Comparison of ENCODE assay signal across 9 mouse cellular contexts in the genomic region with DNA sequence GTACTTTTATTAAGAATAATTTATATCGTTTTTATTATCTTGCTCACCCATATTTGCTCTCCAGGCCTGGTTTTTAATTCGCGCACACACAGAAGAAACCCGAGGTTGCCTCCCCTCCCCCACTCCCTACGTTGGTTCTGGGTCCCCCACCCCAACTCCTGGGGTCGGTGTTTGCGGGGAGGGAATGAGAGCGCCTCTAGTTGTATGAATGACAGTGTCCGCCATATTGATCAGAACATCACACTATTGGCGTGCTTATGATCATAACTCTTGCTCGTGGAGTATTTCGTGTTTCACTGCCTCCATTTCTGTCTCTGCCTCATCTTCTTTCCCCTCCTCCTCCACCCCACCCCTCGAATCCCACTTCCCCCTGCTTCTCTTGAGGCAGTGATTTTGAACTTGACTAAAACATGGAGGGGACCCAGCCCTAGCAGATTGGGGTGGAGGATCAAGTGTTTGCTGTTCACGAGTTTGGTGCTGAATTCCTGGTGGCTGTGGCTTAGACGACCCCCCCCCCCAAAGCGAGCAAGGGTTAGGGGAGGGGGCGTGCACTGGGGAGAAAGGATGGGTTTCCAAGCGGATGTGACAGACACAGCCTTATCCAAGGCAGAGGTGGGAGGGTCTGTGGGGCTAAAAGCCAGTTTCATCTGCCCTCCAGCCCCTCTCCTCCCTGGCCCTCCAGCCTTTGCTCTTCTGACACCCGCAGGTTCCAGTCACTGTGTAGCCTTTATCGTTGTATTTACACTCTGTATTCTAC. TPM values are rescaled to one million over a fixed set of nuclear protein-coding genes. Genes with fewer than 3 reads are reported as not detected.
DNase-seq lines count a peak whose midpoint lies in the region; ATAC-seq and TF ChIP-seq lines count a peak whose summit lies in the region.
"Had no signal": no experiment of that assay in that cellular context is flagged by ENCODE, and none has a peak within 500 bp of the region (broad histone marks: within the 10 kb centered on the region; RNA-seq: fewer than 3 reads in every experiment).

No protein-coding gene starts in this region.

- peaks cover 12% of the 10 kb centered on the region for H3K4me1 ChIP-seq in cerebellum, adult 2 months (ENCODE audit: control insufficient read depth, insufficient read depth, low read length)
- peaks cover 35% of the 10 kb centered on the region for H3K4me1 ChIP-seq in forebrain, embryonic 16.5 days (replicated peaks; ENCODE audit: control insufficient read depth, insufficient read depth, low read length)
- peaks cover 40% of the 10 kb centered on the region for H3K4me1 ChIP-seq in midbrain, embryonic 15.5 days

- peak overlapping the region; percentile 95 for H3K9ac ChIP-seq in forebrain, embryonic 16.5 days (replicated peaks; ENCODE audit: low read depth, low read length)
- peak overlapping the region; percentile 89 for H3K9ac ChIP-seq in midbrain, embryonic 15.5 days
- H3K9ac ChIP-seq: liver, embryonic 14.5 days had no signal

- TF ChIP-seq POLR2A in cerebellum, adult 2 months (IDR thresholded peaks at IDR 0.05; ENCODE audit: borderline replicate concordance, insufficient read depth, low read length), result no peak

- peak overlapping the region; percentile 99 for H3K4me3 ChIP-seq in cerebellum, adult 2 months (replicated peaks; ENCODE audit: insufficient read depth, low read depth, low read length)
- peak overlapping the region; percentile 93 for H3K4me3 ChIP-seq in forebrain, embryonic 16.5 days (replicated peaks; ENCODE audit: low read length)
- H3K4me3 ChIP-seq in midbrain, embryonic 15.5 days, result peak overlapping the region; percentile 94

- WGBS in cerebellum, adult 2 months, result under 1% methylated on average over 20 of the region's 20 CpGs
- WGBS in forebrain, embryonic 16.5 days, result 2% methylated on average over 20 of the region's 20 CpGs
- WGBS in midbrain, embryonic 15.5 days, result 3% methylated on average over 20 of the region's 20 CpGs

- peak overlapping the region; percentile 89 for H3K4me2 ChIP-seq in forebrain, embryonic 16.5 days (ENCODE audit: low read length)
- peak overlapping the region; percentile 73 for H3K4me2 ChIP-seq in midbrain, embryonic 15.5 days

- DNase-seq in layer of hippocampus, postnatal 14 days (ENCODE audit: low spot score in 2 of 2), result peak; percentile 50 to 63
- DNase-seq in layer of hippocampus, adult 9-10 months (ENCODE audit: low spot score), result no peak
- peak; percentile 57 to 58 for DNase-seq in cerebellum, adult 2 months
- no peak for DNase-seq in adrenal gland, adult 2 months
- no peak for DNase-seq in testis, postnatal 14 days (ENCODE audit: low spot score)

- no peaks in the 10 kb centered on the region for H3K27me3 ChIP-seq in cerebellum, adult 2 months (ENCODE audit: control insufficient read depth, insufficient read depth, low read length)
- no peaks in the 10 kb centered on the region for H3K27me3 ChIP-seq in forebrain, embryonic 16.5 days (replicated peaks; ENCODE audit: control insufficient read depth, insufficient read depth, low read length)
- no peaks in the 10 kb centered on the region for H3K27me3 ChIP-seq in midbrain, embryonic 15.5 days (replicated peaks)

- no peaks in the 10 kb centered on the region for H3K9me3 ChIP-seq in forebrain, embryonic 16.5 days (ENCODE audit: control insufficient read depth, low read length)
- no peaks in the 10 kb centered on the region for H3K9me3 ChIP-seq in midbrain, embryonic 15.5 days

- no peak for TF ChIP-seq CTCF in cerebellum, adult 2 months (IDR thresholded peaks at IDR 0.05; ENCODE audit: borderline replicate concordance, insufficient read depth, low read depth, low read length)

- no peak for ATAC-seq in forebrain, embryonic 16.5 days
- ATAC-seq in midbrain, embryonic 15.5 days (replicated peaks), result 0 out of 2 replicates have a peak, but pooled peaks have one; percentile 9
- no peak for ATAC-seq in CD4-positive, CD25-positive, alpha-beta regulatory T cell, adult 4 months

- peak overlapping the region; percentile 31 for H3K27ac ChIP-seq in cerebellum, adult 2 months (ENCODE audit: insufficient read depth, low read length)
- H3K27ac ChIP-seq in forebrain, embryonic 16.5 days (ENCODE audit: low read length), result peak overlapping the region; percentile 98
- H3K27ac ChIP-seq in midbrain, embryonic 15.5 days, result peak overlapping the region; percentile 99
- H3K27ac ChIP-seq: liver, embryonic 14.5 days had no signal

- H3K36me3 ChIP-seq in forebrain, embryonic 16.5 days (ENCODE audit: control insufficient read depth, insufficient read depth), result no peaks in the 10 kb centered on the region
- no peaks in the 10 kb centered on the region for H3K36me3 ChIP-seq in midbrain, embryonic 15.5 days (replicated peaks)

RNA-seq across cellular contexts. Expression of a gene that starts 2.1 kb away (rescaled TPM):
- 100 to 1,000 TPM; 795 to 812 TPM for total RNA-seq in layer of hippocampus, postnatal 14 days (2021)
- polyA plus RNA-seq in cerebellum, adult 2 months (2012; rRNA removed), result 345 and 365 TPM in 2 replicates
- polyA plus RNA-seq in forebrain, embryonic 16.5 days (2015; fragmentation: Nextera tagmentation; extraction: Ambion mirVana), result 174 and 187 TPM in 2 replicates
- polyA plus RNA-seq in midbrain, embryonic 15.5 days (2015; fragmentation: Nextera tagmentation; extraction: Ambion mirVana), result 242 and 245 TPM in 2 replicates
- 10 to 100 TPM; 31.7 to 35.3 TPM for total RNA-seq in adrenal gland, adult 2 months (2021)
- 22.8 and 23.8 TPM in 2 replicates for polyA plus RNA-seq in adrenal gland, adult 2 months (2012; rRNA removed)
- under 1 TPM in 1 of 2 experiments, not detected in 1; 0.43 TPM for polyA plus RNA-seq in CD4-positive, CD25-positive, alpha-beta regulatory T cell, adult 4 months (2017; shearing (Covaris generic))

Comparison
In these comparisons a context has a peak if more than half of its experiments do, and no peak if none do; other contexts are left out.
1. DNase-seq: peak in layer of hippocampus, postnatal 14 days (2 of 2) and cerebellum, adult 2 months (2 of 2); none in layer of hippocampus, adult 9-10 months (single experiment), adrenal gland, adult 2 months (single experiment) and testis, postnatal 14 days (single experiment).
2. H3K27ac ChIP-seq: peak in every context shown above with its lines; median percentile 99 in midbrain, embryonic 15.5 days; 98 in forebrain, embryonic 16.5 days; 31 in cerebellum, adult 2 months.
3. RNA of a gene that starts 2.1 kb away (polyA plus RNA-seq): 345 to 365 TPM in cerebellum, adult 2 months, 242 to 245 TPM in midbrain, embryonic 15.5 days, 174 to 187 TPM in forebrain, embryonic 16.5 days and 22.8 to 23.8 TPM in adrenal gland, adult 2 months; 0.43 TPM in CD4-positive, CD25-positive, alpha-beta regulatory T cell, adult 4 months; every median in the first group is over 10 times any median in the second.
4. Peak in every context shown above with its lines, with median percentiles within 50 percentile points of each other: H3K4me3 ChIP-seq.